Comparison of ENCODE assay signal across 22 mouse cellular contexts in genomic region chr5:66135161-66135852, GRCm38 (mm10). TPM values are rescaled to one million over a fixed set of nuclear protein-coding genes. Genes with fewer than 3 reads are reported as not detected.
A peak's percentile ranks its signal among the peaks of the same experiment; 100 is the strongest.
DNase-seq lines count a peak whose midpoint lies in the region; ATAC-seq and TF ChIP-seq lines count a peak whose summit lies in the region.
"Had no signal": no experiment of that assay in that cellular context is flagged by ENCODE, and none has a peak within 500 bp of the region (broad histone marks: within the 10 kb centered on the region; RNA-seq: fewer than 3 reads in every experiment).

No protein-coding gene starts in this region.

- no peak overlapping the region for H3K27ac ChIP-seq in embryonic facial prominence, embryonic 14.5 days (replicated peaks; ENCODE audit: low read depth, low read length)
- H3K27ac ChIP-seq in embryonic facial prominence, embryonic 10.5 days (replicated peaks): no peak overlapping the region
- peak overlapping the region; percentile 52 for H3K27ac ChIP-seq in liver, postnatal 0 days (ENCODE audit: low read depth)
- no peak overlapping the region for H3K27ac ChIP-seq in thymus, adult 2 months (ENCODE audit: control insufficient read depth, insufficient read depth, low read length)
- H3K27ac ChIP-seq: forebrain, embryonic 12.5 days; hindbrain, embryonic 14.5 days; layer of hippocampus, adult 2 months; limb, embryonic 12.5 days; liver, embryonic 15.5 days had no signal

- peak; percentile 41 for DNase-seq in embryonic facial prominence, embryonic 14.5 days (ENCODE audit: low spot score)
- no peak for DNase-seq in embryonic facial prominence, embryonic 10.5 days (ENCODE audit: low spot score)
- DNase-seq in liver, postnatal 0 days: no peak
- DNase-seq in liver (no peak), 416B (ENCODE audit: low read depth) (peak; percentile 63)
- DNase-seq in brain, embryonic 14.5 days (ENCODE audit: low read depth): peak; percentile 25
- no peak for DNase-seq in cerebellum, postnatal 25 days
- no peak for DNase-seq in thymus, adult 2 months
- DNase-seq: cerebellum, adult 9-10 months; kidney, adult 18-20 months; kidney, postnatal 14 days; lung, postnatal 14 days; thymus, postnatal 14 days had no signal

- no peaks in the 10 kb centered on the region for H3K4me1 ChIP-seq in embryonic facial prominence, embryonic 14.5 days (ENCODE audit: control insufficient read depth, insufficient read depth, low read length)
- H3K4me1 ChIP-seq in embryonic facial prominence, embryonic 10.5 days: peaks cover 10% of the 10 kb centered on the region; the same call in 1 of the 2 replicates
- peaks cover 30% of the 10 kb centered on the region for H3K4me1 ChIP-seq in liver, postnatal 0 days (ENCODE audit: insufficient read depth)
- H3K4me1 ChIP-seq in thymus, adult 2 months (replicated peaks; ENCODE audit: control insufficient read depth, insufficient read depth, low read length): peaks cover 5% of the 10 kb centered on the region; the same call in 1 of the 2 replicates

- no peak overlapping the region for H3K4me3 ChIP-seq in embryonic facial prominence, embryonic 14.5 days (ENCODE audit: low read depth, low read length)
- H3K4me3 ChIP-seq in embryonic facial prominence, embryonic 10.5 days: no peak overlapping the region
- H3K4me3 ChIP-seq in liver, postnatal 0 days (ENCODE audit: low read depth, low read length): no peak overlapping the region
- no peak overlapping the region for H3K4me3 ChIP-seq in thymus, adult 2 months (ENCODE audit: control insufficient read depth, insufficient read depth, low read length)
- H3K4me3 ChIP-seq: forebrain, embryonic 12.5 days; layer of hippocampus, adult 2 months; limb, embryonic 12.5 days; liver, embryonic 15.5 days; megakaryocyte, embryonic 14.5 days had no signal

- no peak overlapping the region for H3K9ac ChIP-seq in embryonic facial prominence, embryonic 14.5 days (ENCODE audit: low read depth, low read length)
- no peak overlapping the region for H3K9ac ChIP-seq in liver, postnatal 0 days (replicated peaks)
- H3K9ac ChIP-seq: forebrain, embryonic 12.5 days; hindbrain, embryonic 14.5 days; limb, embryonic 12.5 days; liver, embryonic 15.5 days had no signal

- peak; percentile 37; the same call in 1 of the 2 replicates for ATAC-seq in embryonic facial prominence, embryonic 14.5 days (ENCODE audit: low read depth)
- peak; percentile 4; the same call in 1 of the 2 replicates for ATAC-seq in liver, postnatal 0 days
- ATAC-seq: CD4-positive, CD25-positive, alpha-beta regulatory T cell, adult 4 months; inflammation-experienced regulatory T-cells, adult 6 months; Patski had no signal

- H3K36me3 ChIP-seq in embryonic facial prominence, embryonic 14.5 days (ENCODE audit: control insufficient read depth, insufficient read depth, low read length): no peaks in the 10 kb centered on the region
- H3K36me3 ChIP-seq in embryonic facial prominence, embryonic 10.5 days (replicated peaks): no peaks in the 10 kb centered on the region
- 0 out of 2 replicates have a peak, but pooled peaks cover 4% of the 10 kb centered on the region for H3K36me3 ChIP-seq in liver, postnatal 0 days (replicated peaks; ENCODE audit: insufficient read depth, low read length)
- H3K36me3 ChIP-seq in thymus, adult 2 months (ENCODE audit: control insufficient read depth, insufficient read depth, low read length): no peaks in the 10 kb centered on the region
- H3K36me3 ChIP-seq: forebrain, embryonic 12.5 days; limb, embryonic 12.5 days; liver, embryonic 15.5 days had no signal

- H3K9me3 ChIP-seq in embryonic facial prominence, embryonic 14.5 days (ENCODE audit: control insufficient read depth, low read length): no peaks in the 10 kb centered on the region
- H3K9me3 ChIP-seq in embryonic facial prominence, embryonic 10.5 days: no peaks in the 10 kb centered on the region; the same call in 1 of the 2 replicates
- H3K9me3 ChIP-seq in liver, postnatal 0 days (ENCODE audit: low read length): no peaks in the 10 kb centered on the region
- H3K9me3 ChIP-seq: forebrain, embryonic 12.5 days; limb, embryonic 12.5 days; liver, embryonic 15.5 days had no signal

- 69% methylated on average over 11 of the region's 11 CpGs for WGBS in embryonic facial prominence, embryonic 14.5 days
- WGBS in embryonic facial prominence, embryonic 10.5 days: 89% methylated on average over 11 of the region's 11 CpGs
- 65% methylated on average over 11 of the region's 11 CpGs for WGBS in liver, postnatal 0 days (ENCODE audit: insufficient replicate concordance)
- 67% methylated on average over 11 of the region's 11 CpGs for WGBS in thymus, adult 2 months

- no peak for TF ChIP-seq EP300 in liver, postnatal 0 days (IDR thresholded peaks at IDR 0.05; ENCODE audit: low read depth)

- no peak for TF ChIP-seq POLR2A in brain, embryonic 14.5 days (IDR thresholded peaks at IDR 0.05; ENCODE audit: borderline replicate concordance, extremely low read depth, insufficient read depth, insufficient read length, poor library complexity, severe bottlenecking)
- no peak for TF ChIP-seq POLR2A in thymus, adult 2 months (IDR thresholded peaks at IDR 0.05; ENCODE audit: control insufficient read depth, extremely low read depth, insufficient read depth, low read length, poor library complexity)

- no peak for TF ChIP-seq CTCF in liver, postnatal 0 days (IDR thresholded peaks at IDR 0.05; ENCODE audit: low read depth)
- no peak for TF ChIP-seq CTCF in brain, embryonic 14.5 days (IDR thresholded peaks at IDR 0.05; ENCODE audit: borderline replicate concordance, extremely low read depth, insufficient read depth, insufficient read length)
- TF ChIP-seq CTCF in thymus, adult 2 months (IDR thresholded peaks at IDR 0.05; ENCODE audit: borderline replicate concordance, control insufficient read depth, extremely low read depth, insufficient read depth, low read length, poor library complexity): no peak

- H3K27me3 ChIP-seq in embryonic facial prominence, embryonic 14.5 days (replicated peaks; ENCODE audit: control insufficient read depth, insufficient read depth, low read length): no peaks in the 10 kb centered on the region
- peaks cover 8% of the 10 kb centered on the region for H3K27me3 ChIP-seq in embryonic facial prominence, embryonic 10.5 days (replicated peaks; ENCODE audit: low read depth, poor library complexity, severe bottlenecking)
- no peaks in the 10 kb centered on the region for H3K27me3 ChIP-seq in liver, postnatal 0 days (ENCODE audit: insufficient read depth, low read length)
- H3K27me3 ChIP-seq in thymus, adult 2 months (ENCODE audit: control insufficient read depth, insufficient read depth, low read length): no peaks in the 10 kb centered on the region
- H3K27me3 ChIP-seq: forebrain, embryonic 12.5 days; liver, embryonic 15.5 days; Patski had no signal

- H3K4me2 ChIP-seq in embryonic facial prominence, embryonic 14.5 days (ENCODE audit: low read depth, low read length): no peak overlapping the region
- no peak overlapping the region for H3K4me2 ChIP-seq in liver, postnatal 0 days (ENCODE audit: low read depth, low read length)
- H3K4me2 ChIP-seq: forebrain, embryonic 12.5 days; hindbrain, embryonic 14.5 days; limb, embryonic 12.5 days; liver, embryonic 15.5 days had no signal

RNA-seq across cellular contexts. Expression of gene Rbm47, which starts 37.6 kb away (rescaled TPM):
- polyA plus RNA-seq in embryonic facial prominence, embryonic 14.5 days (2014; fragmentation: Nextera tagmentation; extraction: Ambion mirVana): 6.7 and 10.4 TPM in 2 replicates
- polyA plus RNA-seq in embryonic facial prominence, embryonic 10.5 days (2016; fragmentation: Nextera tagmentation; extraction: Ambion mirVana): 3.2 and 4.4 TPM in 2 replicates
- polyA plus RNA-seq in liver, postnatal 0 days (2015; fragmentation: Nextera tagmentation; extraction: Ambion mirVana): 20.5 and 22.8 TPM in 2 replicates
- polyA plus RNA-seq in brain, embryonic 14.5 days (2012; rRNA removed): 1.4 and 3.7 TPM in 2 replicates
- polyA plus RNA-seq in thymus, adult 2 months (2012; rRNA removed): 12.6 and 12.7 TPM in 2 replicates

Comparison
In these comparisons a context has a peak if more than half of its experiments do, and no peak if none do; other contexts are left out.
1. DNase-seq: peak in embryonic facial prominence, embryonic 14.5 days (single experiment), 416B (single experiment) and brain, embryonic 14.5 days (single experiment); none in embryonic facial prominence, embryonic 10.5 days (single experiment), liver, postnatal 0 days (single experiment), liver (single experiment), cerebellum, postnatal 25 days (0 of 2) and thymus, adult 2 months (single experiment).